Mouse (Mus musculus) cerebral cortex, adult 2 months (tissue): ENCODE measurements around the gene Flrt1.

Experiments used
- WGBS: fragments of 180-500 bp; shearing (Covaris S2); methylation state at CpG from one replicate; pipeline ENCODE4 v1.1.7; 2018; 5-methylcytosine and 5-hydroxymethylcytosine counted together

The Flrt1 gene

DNA sequence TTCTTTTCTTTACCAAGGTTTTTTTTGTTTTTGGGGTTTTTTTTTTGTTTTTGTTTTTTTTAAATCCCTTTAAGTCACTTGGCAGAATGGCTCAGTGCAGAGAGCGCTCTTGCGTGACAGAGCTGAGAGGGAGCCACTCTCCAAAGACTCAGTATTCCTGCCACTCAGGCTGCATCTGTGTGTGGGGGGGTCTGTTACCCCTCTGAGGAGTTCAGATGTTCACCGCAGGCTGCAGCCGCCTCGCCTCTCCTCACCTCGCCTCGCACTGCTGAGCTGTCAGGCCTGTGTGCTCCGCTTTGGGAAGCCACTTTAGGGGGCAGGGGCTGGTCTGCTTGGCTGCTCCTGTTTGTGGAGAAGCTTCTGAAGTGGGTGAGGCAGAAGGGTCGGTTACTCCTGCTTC is at the start of gene Flrt1:
Flrt1 (minus strand) TSS at position 186 of the 400 bp plus-strand sequence.
- 63% methylated on average over 9 of the region's 9 CpGs for WGBS

GRCm38 (mm10) chr19:7155196-7155595 is 49.7 kb upstream of the Flrt1 start:
- 58% methylated on average over 6 of the region's 6 CpGs for WGBS

GRCm38 (mm10) chr19:7153232-7153631 is 47.7 kb upstream of the Flrt1 start:
- WGBS, result 40% methylated on average over 7 of the region's 7 CpGs

GRCm38 (mm10) chr19:7151927-7152653 is 46.6 kb upstream of the Flrt1 start:
- WGBS, result 75% methylated on average over 6 of the region's 6 CpGs

- 53% methylated on average over 7 of the region's 7 CpGs for WGBS
Observed at GRCm38 (mm10) chr19:7151300-7151926, 45.9 kb upstream of the Flrt1 start.

GRCm38 (mm10) chr19:7149158-7149685 is 43.7 kb upstream of the Flrt1 start:
- 63% methylated on average over 7 of the region's 7 CpGs for WGBS

- 34% methylated on average over 8 of the region's 8 CpGs for WGBS
Observed at GRCm38 (mm10) chr19:7148541-7149085, 43.1 kb upstream of the Flrt1 start.

- WGBS, result 22% methylated on average over 4 of the region's 4 CpGs
Observed at GRCm38 (mm10) chr19:7148096-7148495, 42.6 kb upstream of the Flrt1 start.

- 82% methylated on average over 13 of the region's 13 CpGs for WGBS
Observed at GRCm38 (mm10) chr19:7146376-7146775, 40.8 kb upstream of the Flrt1 start.

DNA sequence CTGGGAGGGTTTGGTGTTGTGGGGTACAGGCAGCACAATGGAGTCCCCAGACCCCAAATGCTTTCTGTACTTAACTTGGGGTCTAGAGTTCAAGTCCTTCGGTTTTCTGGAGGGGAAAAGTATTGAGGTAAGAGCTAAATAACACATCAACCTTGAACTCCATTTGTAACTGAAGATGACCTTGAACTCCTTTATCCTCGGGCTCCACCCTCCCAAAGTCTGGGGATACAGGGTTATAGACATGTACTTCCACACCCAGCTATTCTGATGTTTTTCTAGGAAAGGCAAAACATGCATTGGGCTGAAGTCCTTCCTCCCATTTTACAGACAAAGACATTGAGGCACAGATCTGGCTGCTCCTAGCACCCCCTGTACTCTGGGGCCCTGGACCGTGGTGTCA is 38.9 kb upstream of the Flrt1 start:
- WGBS, result 68% methylated on average over 3 of the region's 3 CpGs

DNA sequence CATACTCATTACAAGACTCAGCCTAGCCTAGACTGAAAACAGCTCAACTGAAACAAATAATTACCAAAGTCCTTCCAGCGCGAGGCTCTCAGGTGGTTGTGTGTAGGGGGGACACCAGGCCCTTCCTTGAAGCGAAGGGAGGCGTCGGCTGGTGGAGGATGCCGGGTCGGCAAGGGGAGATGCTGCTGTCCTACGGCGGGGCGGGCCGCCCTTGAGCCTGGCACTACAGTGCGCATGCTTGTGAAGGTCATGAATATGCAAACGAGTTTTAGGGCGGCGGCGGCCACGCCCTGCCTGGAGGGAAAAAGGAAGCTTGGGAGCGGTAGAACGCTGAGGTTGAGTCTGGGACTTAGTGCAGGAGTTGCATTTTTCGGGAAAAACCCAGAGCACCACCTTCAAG is 38.3 kb upstream of the Flrt1 start:
- 7% methylated on average over 20 of the region's 20 CpGs for WGBS

DNA sequence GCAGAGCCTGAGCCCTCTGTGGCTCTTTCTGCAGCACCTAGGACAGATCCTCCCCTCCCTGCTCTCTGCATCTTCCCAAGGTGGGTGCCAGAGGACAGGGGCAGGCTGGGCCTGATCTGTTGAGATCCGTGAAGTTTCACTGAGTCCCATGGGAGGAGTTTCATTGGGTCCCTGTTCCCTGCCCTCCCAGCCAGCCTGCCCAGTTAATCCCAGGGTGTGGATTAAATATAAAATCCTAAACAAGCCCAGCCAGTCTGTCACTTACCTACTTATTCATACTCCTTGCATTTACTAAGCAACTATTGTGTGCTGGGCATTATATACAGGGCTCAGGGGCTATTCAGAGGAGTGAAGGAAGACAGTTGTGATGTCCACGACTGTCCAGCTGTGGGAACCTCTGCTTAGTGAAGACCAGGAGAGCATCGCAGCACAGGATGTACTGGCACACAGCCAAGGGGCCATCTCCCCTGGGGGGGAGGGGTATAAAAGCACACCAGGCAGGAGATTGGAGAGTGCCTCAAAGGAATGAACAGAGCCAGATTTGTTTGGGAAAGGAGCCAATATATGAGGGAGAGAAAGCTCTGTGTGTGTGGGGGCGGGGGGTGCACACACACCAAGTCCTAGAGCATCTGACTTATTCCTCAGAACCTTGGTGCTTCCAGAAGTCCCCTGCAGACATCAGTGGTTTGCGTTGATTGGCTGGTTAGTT is 36.8 kb upstream of the Flrt1 start:
- 43% methylated on average over 5 of the region's 5 CpGs for WGBS

DNA sequence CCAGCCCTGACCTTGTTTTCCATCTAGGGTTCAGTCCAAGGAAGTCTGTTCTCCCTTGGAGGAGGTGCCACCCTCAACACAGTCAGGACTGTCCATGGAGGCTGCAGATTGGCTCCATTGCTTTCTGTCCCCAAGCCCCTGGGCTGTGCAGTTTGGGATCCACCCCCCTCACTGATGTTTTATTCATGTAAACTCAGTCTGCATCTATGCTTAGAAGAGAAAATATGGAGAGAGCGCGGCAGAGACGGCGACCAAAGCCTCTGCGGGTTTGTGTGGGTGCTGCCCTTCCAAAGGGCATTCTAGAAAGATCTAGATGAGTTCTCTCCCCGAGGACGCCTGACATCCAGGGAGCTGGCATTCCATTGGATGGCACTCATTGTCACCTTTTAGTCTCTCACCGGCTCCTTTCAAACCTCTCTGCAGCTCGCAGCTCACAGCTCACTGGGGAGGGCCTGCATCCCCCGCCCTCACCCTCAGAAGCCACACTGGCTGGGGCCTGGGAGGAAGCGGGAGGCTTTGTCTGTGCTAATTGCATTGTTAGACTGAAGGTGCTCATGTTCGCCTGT is 35.4 kb upstream of the Flrt1 start:
- 27% methylated on average over 12 of the region's 12 CpGs for WGBS

DNA sequence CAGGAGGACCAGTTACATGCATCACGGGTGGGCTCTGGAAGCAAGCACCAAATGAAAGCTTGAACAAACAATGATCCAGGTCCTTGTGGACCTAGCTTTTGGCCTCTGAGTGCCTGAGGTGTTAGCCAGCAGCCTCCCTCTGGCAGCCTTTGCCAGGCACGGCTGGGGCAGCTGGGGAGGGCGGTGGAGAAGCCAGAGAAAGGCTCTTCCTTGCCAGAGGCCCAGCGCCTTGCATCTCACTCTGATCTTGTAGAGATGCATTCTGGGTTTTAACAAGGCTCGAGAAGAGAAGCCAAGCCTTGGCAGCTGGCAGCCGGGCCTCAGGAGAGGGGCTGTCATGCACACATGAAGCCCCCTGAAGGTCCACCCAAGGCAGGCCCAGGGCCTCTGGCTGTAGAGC is 34.8 kb upstream of the Flrt1 start:
- 32% methylated on average over 6 of the region's 6 CpGs for WGBS

- WGBS, result 70% methylated on average over 4 of the region's 4 CpGs
Observed at GRCm38 (mm10) chr19:7139321-7139720, 33.8 kb upstream of the Flrt1 start.

- 61% methylated on average over 14 of the region's 14 CpGs for WGBS
Observed at GRCm38 (mm10) chr19:7138327-7138726, 32.8 kb upstream of the Flrt1 start.

DNA sequence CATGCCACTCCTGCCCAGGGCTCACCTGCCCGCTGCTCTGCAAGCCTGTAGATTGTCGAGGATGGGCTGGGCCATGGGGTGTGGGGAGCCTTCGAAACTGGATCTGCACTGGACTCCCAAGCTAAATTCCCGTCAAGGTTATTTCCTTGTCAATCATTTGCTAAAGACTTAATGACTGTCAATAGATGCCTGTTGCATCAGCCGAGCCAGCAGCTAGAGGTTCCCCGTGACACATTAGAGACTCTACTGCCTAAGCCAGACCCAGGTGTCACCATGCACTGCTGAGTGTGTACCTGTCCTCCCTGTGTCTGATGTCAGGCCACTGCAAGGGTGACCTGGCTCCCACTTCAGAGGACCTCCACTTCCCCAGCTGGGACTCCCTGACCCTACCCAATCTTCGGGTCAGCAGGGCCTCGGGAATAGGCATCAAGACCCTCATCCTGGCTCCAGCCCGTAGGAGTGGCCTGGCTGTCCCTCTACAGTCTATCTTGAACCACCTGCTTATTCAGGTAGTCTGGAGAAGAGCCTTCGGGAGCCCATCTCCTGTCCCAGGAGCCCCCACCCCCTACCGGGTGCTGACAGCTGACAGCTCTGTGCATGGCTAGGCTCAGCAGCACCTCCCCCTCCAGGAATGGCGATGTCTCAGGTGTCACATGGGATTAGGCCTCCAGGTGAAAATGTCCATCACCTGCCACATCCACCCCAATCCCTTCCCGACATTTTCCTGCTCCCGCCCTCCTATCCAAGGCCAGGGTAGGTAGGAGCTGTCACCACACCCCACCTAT is 31.4 kb upstream of the Flrt1 start:
- WGBS, result 77% methylated on average over 14 of the region's 14 CpGs

GRCm38 (mm10) chr19:7136016-7136415 is 30.5 kb upstream of the Flrt1 start:
- 16% methylated on average over 9 of the region's 9 CpGs for WGBS

- WGBS, result 46% methylated on average over 9 of the region's 9 CpGs
Observed at GRCm38 (mm10) chr19:7135525-7135924, 30.0 kb upstream of the Flrt1 start.

GRCm38 (mm10) chr19:7134631-7135091 is 29.1 kb upstream of the Flrt1 start:
- WGBS, result 40% methylated on average over 17 of the region's 17 CpGs

DNA sequence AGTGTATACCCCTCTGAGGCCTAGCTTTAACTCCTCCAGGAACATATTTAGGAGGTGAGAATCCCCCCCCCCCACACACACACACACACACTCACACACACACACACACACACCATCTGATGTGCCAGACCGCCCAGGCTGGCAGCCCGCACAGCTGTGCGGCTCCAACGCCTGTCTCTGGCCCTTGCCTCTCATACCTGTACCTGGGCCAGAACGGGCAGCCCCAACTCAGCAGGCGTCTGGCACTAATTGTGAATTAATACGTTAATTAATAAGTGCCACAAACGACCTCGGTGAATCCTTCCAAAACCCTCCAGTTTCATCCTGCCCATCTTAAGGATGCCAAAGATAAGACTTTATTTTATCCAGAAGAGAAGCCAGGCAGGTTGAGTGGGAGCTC is 27.9 kb upstream of the Flrt1 start:
- 51% methylated on average over 9 of the region's 9 CpGs for WGBS
